Mouse (Mus musculus): ENCODE data around the gene Cacng2.

Cacng2 gene

DNA sequence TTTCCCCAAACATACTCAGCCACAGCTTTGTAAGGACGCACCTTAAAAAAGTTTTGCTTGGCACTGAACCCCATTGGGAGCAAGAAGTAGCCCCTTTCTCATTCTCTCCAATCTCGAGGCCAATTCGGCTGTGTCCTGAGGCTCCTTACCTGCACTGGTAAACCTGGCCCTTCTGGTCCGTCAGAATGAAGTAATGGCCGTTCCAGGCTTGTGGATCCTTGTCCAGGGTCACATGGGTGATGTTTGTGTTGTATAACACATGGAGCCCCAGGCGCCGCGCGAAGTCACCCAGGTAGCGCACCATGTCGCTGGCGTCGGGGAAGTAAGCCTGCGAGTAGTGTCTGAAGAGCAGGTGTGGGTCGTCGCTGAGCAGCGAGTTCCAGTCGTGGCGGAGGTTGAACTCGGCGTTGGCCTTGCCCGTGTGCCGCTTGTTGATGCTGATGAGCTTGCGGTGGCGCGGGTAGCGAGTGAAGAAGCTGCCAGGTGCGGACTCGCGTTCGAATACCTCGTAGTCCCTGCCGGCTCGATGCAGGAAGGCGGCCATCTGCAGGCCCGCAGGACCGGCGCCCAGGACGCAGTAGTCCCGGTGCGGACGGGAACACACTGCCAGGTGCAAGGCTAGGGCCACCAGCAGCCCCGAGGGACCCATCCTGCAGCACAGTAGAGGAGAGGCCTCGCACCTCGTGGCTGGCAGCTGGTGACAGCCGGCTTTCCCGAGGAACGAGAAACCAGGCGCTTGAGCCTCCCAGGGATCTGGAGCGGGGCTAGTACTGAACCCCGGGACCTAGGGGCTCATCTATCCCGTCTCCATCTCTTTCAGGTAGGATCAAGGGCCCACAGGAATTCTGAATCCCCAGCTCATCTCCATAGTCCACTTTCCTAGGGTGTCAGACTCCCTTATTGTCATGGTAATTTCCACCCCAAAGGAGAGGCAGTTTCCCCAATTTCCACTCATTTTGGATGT lies 164.1 kb downstream of the Cacng2 start:
- no peak for DNase-seq (ENCODE audit: low read depth, low spot score)

- DNase-seq (ENCODE audit: low read depth, low spot score): no peak
Measured at GRCm38 (mm10) chr15:77954362-77954761, 165.5 kb downstream of the Cacng2 start.

DNA sequence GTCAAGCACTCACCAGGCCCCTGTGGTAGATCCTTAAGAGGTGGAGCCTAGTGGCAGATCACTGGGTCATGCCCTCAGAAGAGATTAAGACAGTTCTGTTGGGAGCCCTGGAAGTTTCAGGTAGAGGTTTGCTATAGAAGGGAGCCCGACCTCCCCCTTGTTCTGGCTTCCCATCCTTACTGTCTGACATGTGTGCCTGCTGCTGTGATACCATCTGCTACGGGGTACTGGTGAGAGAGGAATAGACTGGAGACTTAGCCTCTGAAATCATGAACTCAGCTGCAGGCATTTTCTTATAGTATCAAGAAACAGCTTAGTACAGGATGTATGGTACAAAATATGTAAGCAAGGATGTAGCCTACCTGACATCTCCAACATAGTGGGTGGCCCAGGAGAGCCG lies 166.9 kb downstream of the Cacng2 start:
- DNase-seq (ENCODE audit: low read depth, low spot score): no peak

DNA sequence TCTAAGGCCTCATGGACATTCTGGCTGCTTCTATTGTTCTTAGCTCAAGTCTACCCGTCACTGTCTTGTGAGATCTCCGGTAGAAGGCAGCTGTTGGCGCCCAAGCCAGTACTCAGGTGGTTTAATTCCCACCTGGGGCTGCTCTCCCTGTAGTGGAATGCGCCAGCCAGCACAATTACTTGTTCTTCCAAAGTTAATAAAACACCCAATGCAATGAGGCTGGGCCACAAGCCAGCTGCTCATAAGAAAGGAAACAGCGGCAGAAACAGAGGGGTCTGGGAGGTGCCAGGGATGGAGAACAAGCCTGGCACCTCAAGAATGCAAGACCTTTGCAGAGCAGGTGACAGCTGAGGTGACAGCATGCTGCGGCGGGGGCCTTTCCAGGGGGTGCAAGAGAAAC lies 170.8 kb downstream of the Cacng2 start:
- no peak for DNase-seq (ENCODE audit: low read depth, low spot score)

- peak; percentile 65 for DNase-seq (ENCODE audit: low read depth, low spot score)
Measured at GRCm38 (mm10) chr15:77945711-77946110, 174.1 kb downstream of the Cacng2 start.
